Mouse (Mus musculus): ENCODE measurements around the gene Slc6a11. TPM values are rescaled to one million over a fixed set of nuclear protein-coding genes. Genes with fewer than 3 reads are reported as not detected.

The Slc6a11 gene
- not detected in 3 replicates for total RNA-seq (2017)

GRCm38 (mm10) chr6:114131122-114131872 lies at the start of gene Slc6a11:
TSS of gene Slc6a11 (plus strand) at chr6:114131241.
- ATAC-seq (replicated peaks; ENCODE audit: insufficient number of reproducible peaks, low FRiP score, low TSS enrichment, poor library complexity, severe bottlenecking) = no peak

- ATAC-seq (replicated peaks; ENCODE audit: insufficient number of reproducible peaks, low FRiP score, low TSS enrichment, poor library complexity, severe bottlenecking) = no peak
These were observed 43.9 kb upstream of the Slc6a11 start for GRCm38 (mm10) chr6:114087106-114087505.

- peak; percentile 38; the same call in 1 of the 2 replicates for ATAC-seq (replicated peaks; ENCODE audit: insufficient number of reproducible peaks, low FRiP score, low TSS enrichment, poor library complexity, severe bottlenecking)
These were observed 41.4 kb upstream of the Slc6a11 start for GRCm38 (mm10) chr6:114089626-114090025.

- ATAC-seq (replicated peaks; ENCODE audit: insufficient number of reproducible peaks, low FRiP score, low TSS enrichment, poor library complexity, severe bottlenecking) = no peak
These were observed 38.8 kb upstream of the Slc6a11 start for GRCm38 (mm10) chr6:114092216-114092615.

- ATAC-seq (replicated peaks; ENCODE audit: insufficient number of reproducible peaks, low FRiP score, low TSS enrichment, poor library complexity, severe bottlenecking) = no peak
These were observed 36.8 kb upstream of the Slc6a11 start for GRCm38 (mm10) chr6:114094251-114094650.

GRCm38 (mm10) chr6:114096574-114096973 lies 34.5 kb upstream of the Slc6a11 start:
- ATAC-seq (replicated peaks; ENCODE audit: insufficient number of reproducible peaks, low FRiP score, low TSS enrichment, poor library complexity, severe bottlenecking) = no peak

- ATAC-seq (replicated peaks; ENCODE audit: insufficient number of reproducible peaks, low FRiP score, low TSS enrichment, poor library complexity, severe bottlenecking) = no peak
These were observed 29.1 kb upstream of the Slc6a11 start for GRCm38 (mm10) chr6:114101923-114102322.

GRCm38 (mm10) chr6:114119507-114119906 lies 11.5 kb upstream of the Slc6a11 start:
- ATAC-seq (replicated peaks; ENCODE audit: insufficient number of reproducible peaks, low FRiP score, low TSS enrichment, poor library complexity, severe bottlenecking) = no peak

- no peak for ATAC-seq (replicated peaks; ENCODE audit: insufficient number of reproducible peaks, low FRiP score, low TSS enrichment, poor library complexity, severe bottlenecking)
These were observed 5.5 kb upstream of the Slc6a11 start for GRCm38 (mm10) chr6:114125530-114125929.

- ATAC-seq (replicated peaks; ENCODE audit: insufficient number of reproducible peaks, low FRiP score, low TSS enrichment, poor library complexity, severe bottlenecking) = no peak
These were observed 1.4 kb downstream of the Slc6a11 start for GRCm38 (mm10) chr6:114132472-114132871.

GRCm38 (mm10) chr6:114132916-114133315 lies 1.9 kb downstream of the Slc6a11 start:
- ATAC-seq (replicated peaks; ENCODE audit: insufficient number of reproducible peaks, low FRiP score, low TSS enrichment, poor library complexity, severe bottlenecking) = no peak

- ATAC-seq (replicated peaks; ENCODE audit: insufficient number of reproducible peaks, low FRiP score, low TSS enrichment, poor library complexity, severe bottlenecking) = no peak
These were observed 7.9 kb downstream of the Slc6a11 start for GRCm38 (mm10) chr6:114138970-114139369.

- no peak for ATAC-seq (replicated peaks; ENCODE audit: insufficient number of reproducible peaks, low FRiP score, low TSS enrichment, poor library complexity, severe bottlenecking)
These were observed 10.4 kb downstream of the Slc6a11 start for GRCm38 (mm10) chr6:114141481-114141880.

GRCm38 (mm10) chr6:114142480-114142879 lies 11.4 kb downstream of the Slc6a11 start:
- no peak for ATAC-seq (replicated peaks; ENCODE audit: insufficient number of reproducible peaks, low FRiP score, low TSS enrichment, poor library complexity, severe bottlenecking)

GRCm38 (mm10) chr6:114143544-114143943 lies 12.5 kb downstream of the Slc6a11 start:
- no peak for ATAC-seq (replicated peaks; ENCODE audit: insufficient number of reproducible peaks, low FRiP score, low TSS enrichment, poor library complexity, severe bottlenecking)

- no peak for ATAC-seq (replicated peaks; ENCODE audit: insufficient number of reproducible peaks, low FRiP score, low TSS enrichment, poor library complexity, severe bottlenecking)
These were observed 13.5 kb downstream of the Slc6a11 start for GRCm38 (mm10) chr6:114144447-114145105.

GRCm38 (mm10) chr6:114145650-114146329 lies 14.7 kb downstream of the Slc6a11 start:
- ATAC-seq (replicated peaks; ENCODE audit: insufficient number of reproducible peaks, low FRiP score, low TSS enrichment, poor library complexity, severe bottlenecking) = no peak

- ATAC-seq (replicated peaks; ENCODE audit: insufficient number of reproducible peaks, low FRiP score, low TSS enrichment, poor library complexity, severe bottlenecking) = no peak
These were observed 24.7 kb downstream of the Slc6a11 start for GRCm38 (mm10) chr6:114155720-114156119.

GRCm38 (mm10) chr6:114158811-114159210 lies 27.8 kb downstream of the Slc6a11 start:
- ATAC-seq (replicated peaks; ENCODE audit: insufficient number of reproducible peaks, low FRiP score, low TSS enrichment, poor library complexity, severe bottlenecking) = no peak

- ATAC-seq (replicated peaks; ENCODE audit: insufficient number of reproducible peaks, low FRiP score, low TSS enrichment, poor library complexity, severe bottlenecking) = no peak
These were observed 29.7 kb downstream of the Slc6a11 start for GRCm38 (mm10) chr6:114160732-114161131.

All from monocyte, adult 5-6 weeks (primary cell).